Mouse (Mus musculus) c-Kit-positive CD71-positive TER-119-positive erythroid progenitor cells, embryonic 14.5 days (primary cell): Measurements from ENCODE around the gene Cd209e.
"Not testable (repeated sequence)": the region's sequence is repeated elsewhere in the genome, so short reads cannot be mapped to it uniquely, and the experiment has no call there.

Experiments used
- DNase-seq: peaks from one replicate; pipeline ENCODE4 v3.0.0-alpha.2; 2013; ENCODE audit warnings: low spot score

The Cd209e gene

GRCm38 (mm10) chr8:3854209-3854608, at the start of gene Cd209e:
Gene Cd209e, minus strand, starts transcription at chr8:3854309.
- DNase-seq = no peak

- DNase-seq = no peak
These were observed 24.3 kb upstream of the Cd209e start, which contains the start of gene Cd209d for GRCm38 (mm10) chr8:3878455-3878854. Gene Cd209d, minus strand, starts transcription at chr8:3878555.

- no peak for DNase-seq
These were observed 22.0 kb upstream of the Cd209e start for GRCm38 (mm10) chr8:3876121-3876520.

- not testable (repeated sequence) for DNase-seq
These were observed 8.6 kb upstream of the Cd209e start for GRCm38 (mm10) chr8:3862736-3863135.

- peak; percentile 66 for DNase-seq
These were observed 51.0 kb downstream of the Cd209e start for GRCm38 (mm10) chr8:3803091-3803490.
